Mouse (Mus musculus): ENCODE measurements around the gene Pik3c2b.

- TF ChIP-seq CTCF (IDR thresholded peaks at IDR 0.05; ENCODE audit: insufficient read depth, low read depth, low read length): no peak
- TF ChIP-seq POLR2A (IDR thresholded peaks at IDR 0.05; ENCODE audit: insufficient read depth, low read depth, low read length): no peak
These were observed 25.2 kb upstream of the Pik3c2b start for GRCm38 (mm10) chr1:133020137-133020894.

Measured in olfactory bulb, adult 2 months (tissue).